Mouse (Mus musculus): ENCODE measurements around the gene Eif1ad.
A peak's percentile ranks its signal among the peaks of the same experiment; 100 is the strongest.
"Not testable (repeated sequence)": the region's sequence is repeated elsewhere in the genome, so short reads cannot be mapped to it uniquely, and the experiment has no call there.

Gene Eif1ad

GRCm38 (mm10) chr19:5377446-5377845, 10.9 kb downstream of the Eif1ad start:
- DNase-seq (ENCODE audit: low spot score), result no peak

- no peak for DNase-seq (ENCODE audit: low spot score)
Observed at GRCm38 (mm10) chr19:5383326-5383725, 16.8 kb downstream of the Eif1ad start.

- no peak for DNase-seq (ENCODE audit: low spot score)
Observed at GRCm38 (mm10) chr19:5384715-5385114, 18.2 kb downstream of the Eif1ad start.

- DNase-seq (ENCODE audit: low spot score), result peak; percentile 54
Observed at GRCm38 (mm10) chr19:5388011-5388441, 21.5 kb downstream of the Eif1ad start.

GRCm38 (mm10) chr19:5388588-5389242, 22.2 kb downstream of the Eif1ad start, which contains the start of gene Sart1:
Sart1 (minus strand) TSS chr19:5388703.
- DNase-seq (ENCODE audit: low spot score), result peak; percentile 92

GRCm38 (mm10) chr19:5389647-5390046, 23.1 kb downstream of the Eif1ad start:
- DNase-seq (ENCODE audit: low spot score), result no peak

- no peak for DNase-seq (ENCODE audit: low spot score)
Observed at GRCm38 (mm10) chr19:5390416-5390815, 23.9 kb downstream of the Eif1ad start.

GRCm38 (mm10) chr19:5392892-5393291, 26.4 kb downstream of the Eif1ad start:
- DNase-seq (ENCODE audit: low spot score), result peak; percentile 45

GRCm38 (mm10) chr19:5394168-5394567, 27.6 kb downstream of the Eif1ad start:
- DNase-seq (ENCODE audit: low spot score), result no peak

- no peak for DNase-seq (ENCODE audit: low spot score)
Observed at GRCm38 (mm10) chr19:5395371-5395770, 28.8 kb downstream of the Eif1ad start.

- DNase-seq (ENCODE audit: low spot score), result not testable (repeated sequence)
Observed at GRCm38 (mm10) chr19:5401073-5401472, 34.5 kb downstream of the Eif1ad start.

- peak; percentile 39 for DNase-seq (ENCODE audit: low spot score)
Observed at GRCm38 (mm10) chr19:5402293-5402692, 35.8 kb downstream of the Eif1ad start, which contains the start of gene Tsga10ip. Tsga10ip (minus strand) TSS chr19:5402526.

- no peak for DNase-seq (ENCODE audit: low spot score)
Observed at GRCm38 (mm10) chr19:5405924-5406323, 39.4 kb downstream of the Eif1ad start.

GRCm38 (mm10) chr19:5406531-5407126, 40.1 kb downstream of the Eif1ad start:
- DNase-seq (ENCODE audit: low spot score), result not testable (repeated sequence)

GRCm38 (mm10) chr19:5407133-5407532, 40.6 kb downstream of the Eif1ad start:
- DNase-seq (ENCODE audit: low spot score), result no peak

- no peak for DNase-seq (ENCODE audit: low spot score)
Observed at GRCm38 (mm10) chr19:5408057-5409001, 41.8 kb downstream of the Eif1ad start.

- DNase-seq (ENCODE audit: low spot score), result no peak
Observed at GRCm38 (mm10) chr19:5409068-5409467, 42.5 kb downstream of the Eif1ad start.

GRCm38 (mm10) chr19:5410641-5411040, 44.1 kb downstream of the Eif1ad start:
- no peak for DNase-seq (ENCODE audit: low spot score)

- no peak for DNase-seq (ENCODE audit: low spot score)
Observed at GRCm38 (mm10) chr19:5411961-5412360, 45.4 kb downstream of the Eif1ad start.

- DNase-seq (ENCODE audit: low spot score), result no peak
Observed at GRCm38 (mm10) chr19:5413840-5414239, 47.3 kb downstream of the Eif1ad start.

GRCm38 (mm10) chr19:5414534-5414957, 48.0 kb downstream of the Eif1ad start:
- DNase-seq (ENCODE audit: low spot score), result no peak

GRCm38 (mm10) chr19:5418750-5419466, 52.4 kb downstream of the Eif1ad start:
- no peak for DNase-seq (ENCODE audit: low spot score)

Data from MN1 (cell line).